Mouse (Mus musculus): ENCODE data around the gene Ugt1a8.
A peak's percentile ranks its signal among the peaks of the same experiment; 100 is the strongest.
"Not testable (repeated sequence)": the region's sequence is repeated elsewhere in the genome, so short reads cannot be mapped to it uniquely, and the experiment has no call there.

Ugt1a8 gene

DNA sequence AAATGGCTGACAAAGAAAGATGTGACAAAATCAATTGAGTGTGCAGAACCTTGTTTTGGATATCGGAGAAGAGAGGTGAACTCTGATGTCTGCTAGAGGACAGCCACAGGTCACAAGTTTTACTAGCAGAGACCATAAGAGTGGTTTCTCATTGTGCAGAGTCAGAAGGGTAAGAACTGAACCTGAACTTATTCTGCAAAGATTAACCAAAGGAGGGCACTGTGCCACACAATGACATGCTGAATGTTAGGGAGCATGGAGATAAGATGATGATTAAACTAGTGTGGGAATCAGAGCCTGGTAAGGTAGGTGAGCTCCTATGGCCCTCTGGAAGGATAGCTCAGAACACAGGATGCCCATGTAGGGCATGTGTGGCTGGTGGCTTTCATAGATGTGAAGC lies 108.1 kb downstream of the Ugt1a8 start:
- no peak for DNase-seq

DNA sequence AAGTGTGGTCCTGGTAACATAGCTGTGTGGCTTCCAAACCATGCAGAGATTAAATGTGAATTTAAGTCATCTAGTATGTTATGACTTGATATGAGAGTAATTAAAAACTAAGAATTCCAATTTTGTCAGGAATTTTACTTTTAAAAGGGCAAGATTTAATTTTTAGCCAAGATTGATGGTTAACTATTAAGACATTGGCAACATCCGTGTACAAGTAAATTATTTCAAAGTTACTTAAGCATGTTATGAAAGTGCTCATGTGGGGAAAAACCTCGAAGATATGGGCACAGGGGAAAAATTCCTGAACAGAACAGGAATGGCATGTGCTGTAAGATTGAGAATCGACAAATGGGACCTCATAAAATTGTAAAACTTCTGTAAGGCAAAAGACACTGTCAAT lies 109.8 kb downstream of the Ugt1a8 start:
- no peak for DNase-seq

- DNase-seq: peak; percentile 47 to 49
Measured at GRCm38 (mm10) chr1:88199996-88200395, 112.4 kb downstream of the Ugt1a8 start.

DNA sequence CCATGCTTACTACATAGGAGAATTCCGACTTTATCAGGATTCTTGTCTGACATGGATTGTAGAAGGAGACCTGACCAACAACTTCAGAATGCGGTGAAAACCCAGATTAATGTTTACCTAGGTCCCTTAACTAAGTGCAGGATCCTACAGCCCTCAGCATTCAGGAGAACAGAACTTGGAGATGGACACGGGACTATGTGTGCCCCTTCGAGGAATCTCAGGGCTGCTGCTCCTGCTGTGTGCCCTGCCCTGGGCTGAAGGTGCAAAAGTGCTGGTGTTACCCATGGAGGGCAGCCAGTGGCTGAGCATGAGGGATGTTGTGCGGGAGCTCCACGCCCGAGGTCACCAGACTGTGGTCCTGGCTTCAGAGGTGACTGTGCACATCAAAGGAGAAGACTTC lies 112.8 kb downstream of the Ugt1a8 start, which contains the start of gene Ugt1a2:
Ugt1a2 (plus strand) TSS at position 146 of the 400 bp plus-strand sequence.
- no peak for DNase-seq

GRCm38 (mm10) chr1:88205294-88205922 lies 117.8 kb downstream of the Ugt1a8 start, which contains the start of gene Dnajb3:
Gene Dnajb3 (minus strand): TSS chr1:88205782.
- peak; percentile 84 to 87 for DNase-seq

DNA sequence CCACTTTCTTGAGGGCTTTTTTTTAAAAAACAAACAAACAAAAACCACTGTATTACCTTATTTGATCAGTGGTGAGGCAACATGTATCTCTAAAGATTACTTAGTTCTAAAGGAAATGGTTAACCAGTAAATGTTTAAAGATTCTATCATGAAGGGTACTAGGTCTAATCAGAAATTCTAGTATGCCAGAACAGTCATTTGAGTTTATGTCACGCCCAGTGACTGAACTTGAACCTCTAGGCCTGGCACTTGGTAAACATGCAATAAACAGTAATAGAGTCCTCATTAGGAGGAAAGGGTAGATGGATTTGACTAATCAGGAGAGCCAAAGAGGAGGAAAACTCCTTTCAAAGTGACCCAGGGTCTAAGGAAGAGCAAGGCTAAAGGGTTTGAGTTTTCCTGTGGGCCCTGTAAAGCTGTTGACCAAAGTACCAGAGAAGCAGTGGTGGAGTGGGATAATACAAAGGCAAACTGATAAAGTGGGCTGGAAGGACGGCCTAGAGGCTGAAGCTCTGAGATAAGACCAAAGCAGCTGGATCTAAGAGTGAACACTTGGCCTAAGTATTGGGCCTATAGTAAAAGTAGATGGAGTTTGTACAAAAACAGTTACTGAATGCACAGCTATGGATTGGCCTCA lies 119.3 kb downstream of the Ugt1a8 start:
- no peak for DNase-seq

DNA sequence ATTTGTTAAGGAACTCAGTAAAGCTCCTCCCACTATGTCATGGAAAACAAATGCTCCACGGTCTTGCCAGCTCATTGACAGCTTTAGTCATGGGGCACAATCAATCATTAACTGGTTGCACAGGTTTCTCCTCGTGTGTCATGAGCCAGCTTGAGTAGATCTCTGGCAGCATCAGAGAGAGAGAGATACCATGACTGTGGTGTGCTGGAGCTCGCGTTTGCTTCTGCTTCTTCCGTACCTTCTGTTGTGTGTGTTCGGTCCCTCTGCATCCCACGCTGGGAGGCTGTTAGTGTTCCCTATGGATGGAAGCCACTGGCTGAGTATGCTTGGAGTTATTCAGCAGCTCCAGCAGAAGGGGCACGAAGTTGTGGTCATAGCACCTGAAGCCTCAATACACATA lies 124.2 kb downstream of the Ugt1a8 start, which contains the start of gene Ugt1a1:
Ugt1a1 (plus strand) TSS at position 148 of the 400 bp plus-strand sequence.
- no peak for DNase-seq

- no peak for DNase-seq
Measured at GRCm38 (mm10) chr1:88212341-88213045, 124.9 kb downstream of the Ugt1a8 start.

DNA sequence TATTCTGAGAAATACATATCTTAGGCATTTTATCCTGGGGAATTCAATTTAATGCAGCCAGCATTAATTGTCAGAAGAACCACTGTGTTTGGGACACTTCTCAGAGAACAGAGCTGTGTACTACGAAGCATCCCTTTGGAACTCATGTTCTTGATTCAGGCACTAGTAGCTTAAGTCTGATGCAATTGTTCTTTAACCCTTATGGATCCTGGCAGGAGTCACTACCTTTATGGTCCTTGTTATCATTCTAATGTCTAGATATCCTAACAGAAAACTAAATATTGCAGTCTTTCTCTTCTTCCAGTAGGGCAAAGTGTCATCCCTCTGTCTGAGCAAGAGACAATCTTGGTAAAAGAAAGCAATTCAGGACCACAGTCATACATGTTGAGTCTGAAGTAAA lies 125.4 kb downstream of the Ugt1a8 start:
- no peak for DNase-seq

GRCm38 (mm10) chr1:88213766-88214461 lies 126.3 kb downstream of the Ugt1a8 start:
- no peak for DNase-seq

GRCm38 (mm10) chr1:88214462-88214952 lies 126.9 kb downstream of the Ugt1a8 start:
- no peak for DNase-seq

DNA sequence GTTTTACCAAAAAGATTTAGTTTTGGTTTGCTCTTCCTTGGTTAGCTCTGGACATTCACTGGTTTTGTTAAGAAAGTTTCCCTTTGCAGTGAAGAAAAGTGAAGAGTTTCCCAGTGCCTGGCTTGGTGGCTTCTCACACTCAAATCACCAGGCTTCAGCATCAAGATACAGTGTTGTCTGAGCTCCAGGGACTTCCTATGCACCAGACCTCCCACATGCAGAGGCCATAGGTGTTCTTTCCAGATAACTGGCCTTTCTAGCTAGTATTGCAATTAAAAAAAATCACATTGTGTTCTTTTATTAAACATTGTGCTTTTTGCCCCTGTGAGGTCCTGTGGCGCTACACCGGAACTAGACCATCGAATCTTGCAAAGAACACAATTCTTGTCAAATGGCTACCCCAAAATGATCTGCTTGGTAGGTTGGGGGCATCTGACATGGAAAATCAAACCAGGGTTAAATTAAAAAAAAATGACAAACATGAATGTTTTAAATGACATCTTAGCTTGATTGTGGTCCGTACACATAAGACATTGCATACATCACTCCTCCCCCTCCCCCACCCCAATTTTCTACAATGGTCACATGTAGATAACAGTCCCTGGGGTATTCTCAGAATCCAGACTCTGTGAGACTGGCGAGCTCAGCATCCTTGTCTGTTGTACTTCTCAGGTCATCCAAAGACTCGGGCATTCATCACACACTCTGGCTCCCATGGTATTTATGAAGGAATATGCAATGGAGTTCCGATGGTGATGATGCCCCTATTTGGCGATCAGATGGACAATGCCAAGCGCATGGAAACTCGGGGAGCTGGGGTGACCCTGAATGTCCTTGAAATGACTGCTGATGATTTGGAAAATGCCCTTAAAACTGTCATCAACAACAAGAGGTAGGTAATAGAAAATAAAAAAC lies 128.1 kb downstream of the Ugt1a8 start:
- DNase-seq: no peak

- DNase-seq: no peak
Measured at GRCm38 (mm10) chr1:88216551-88216950, 128.9 kb downstream of the Ugt1a8 start.

DNA sequence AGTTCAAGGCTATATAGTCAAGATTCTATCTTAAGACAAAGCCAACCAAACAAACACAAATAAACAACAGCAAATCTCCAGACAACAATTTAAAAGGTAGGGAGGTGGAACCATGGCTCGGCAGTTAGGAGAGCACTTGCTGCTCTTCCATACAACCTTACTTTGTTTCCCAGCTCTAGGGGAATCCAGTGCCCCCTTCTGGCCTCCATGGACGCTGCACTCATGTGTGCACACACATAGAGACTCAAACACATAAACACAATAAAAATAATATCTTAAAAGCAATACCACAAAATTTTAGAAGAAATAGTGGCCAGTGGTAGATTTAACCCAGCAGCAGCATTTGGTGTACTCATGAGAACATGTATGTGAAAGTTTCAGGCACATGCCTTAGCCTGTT lies 129.5 kb downstream of the Ugt1a8 start:
- no peak for DNase-seq

- no peak for DNase-seq
Measured at GRCm38 (mm10) chr1:88217576-88217975, 130.0 kb downstream of the Ugt1a8 start.

DNA sequence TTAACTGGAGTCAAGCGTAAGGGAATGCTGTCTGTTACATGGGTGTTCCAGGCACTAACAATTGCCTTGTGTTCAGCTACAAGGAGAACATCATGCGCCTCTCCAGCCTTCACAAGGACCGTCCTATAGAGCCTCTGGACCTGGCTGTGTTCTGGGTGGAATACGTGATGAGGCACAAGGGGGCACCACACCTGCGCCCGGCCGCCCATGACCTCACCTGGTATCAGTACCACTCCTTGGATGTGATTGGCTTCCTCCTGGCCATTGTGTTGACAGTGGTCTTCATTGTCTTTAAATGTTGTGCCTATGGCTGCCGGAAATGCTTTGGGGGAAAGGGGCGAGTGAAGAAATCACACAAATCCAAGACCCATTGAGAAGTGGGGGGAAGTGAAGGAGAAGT lies 130.4 kb downstream of the Ugt1a8 start:
- no peak for DNase-seq

GRCm38 (mm10) chr1:88218591-88218990 lies 131.0 kb downstream of the Ugt1a8 start:
- no peak for DNase-seq

DNA sequence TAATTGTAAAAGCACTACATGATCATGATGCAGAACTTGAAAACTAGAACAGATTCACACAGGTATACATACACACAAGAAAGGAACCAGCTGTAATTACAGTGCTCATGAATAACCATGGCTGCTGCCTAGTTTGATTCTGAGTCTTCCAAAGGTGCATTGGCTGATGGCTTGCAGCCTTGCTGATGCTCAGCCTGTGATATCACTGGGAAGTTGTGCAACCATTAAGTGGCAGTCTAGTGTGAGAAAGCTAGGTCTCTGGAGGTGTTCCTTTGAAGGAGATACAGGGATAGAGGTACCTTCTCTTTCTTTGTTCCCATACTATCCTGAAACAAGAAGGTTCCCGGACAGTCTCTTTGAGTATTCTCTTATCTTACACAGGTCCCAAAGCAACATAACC lies 131.4 kb downstream of the Ugt1a8 start:
- DNase-seq: no peak

DNA sequence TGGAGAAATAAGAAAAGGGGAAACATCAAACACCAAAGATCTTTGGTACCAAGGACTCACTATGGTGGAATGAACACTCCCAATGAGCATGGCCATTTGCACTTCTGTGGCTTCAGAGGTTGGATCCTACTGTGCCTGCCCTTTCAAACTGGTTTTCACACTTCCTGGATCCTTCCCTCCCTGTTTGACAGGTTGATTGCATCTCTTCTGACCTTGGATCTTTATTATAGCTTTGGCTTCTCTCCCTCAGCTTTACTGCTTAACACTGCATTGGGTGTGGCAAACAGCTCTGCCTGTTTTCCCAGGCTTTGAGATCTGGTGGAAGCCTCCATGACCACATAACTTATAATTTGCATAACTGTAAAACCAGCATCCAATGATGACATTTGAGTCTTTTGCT lies 132.7 kb downstream of the Ugt1a8 start:
- DNase-seq: no peak

DNA sequence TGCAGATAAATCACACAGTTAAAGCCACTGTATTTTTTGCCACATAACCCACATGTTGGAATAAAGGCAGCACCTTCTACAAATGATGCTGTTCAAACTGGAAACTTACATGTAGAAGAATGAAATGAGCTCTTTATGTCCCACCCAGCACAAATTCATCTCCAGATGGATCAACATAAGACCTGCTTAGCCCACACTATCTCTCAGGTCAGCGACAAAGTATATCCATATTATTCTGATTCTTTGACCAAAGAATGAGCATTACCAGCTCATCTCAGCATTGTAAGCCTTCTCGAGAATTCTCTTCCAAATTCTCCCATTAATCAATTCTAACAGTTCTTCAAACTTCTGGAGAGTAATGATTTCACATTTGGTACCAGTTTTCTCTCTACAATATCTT lies 134.6 kb downstream of the Ugt1a8 start:
- no peak for DNase-seq

DNA sequence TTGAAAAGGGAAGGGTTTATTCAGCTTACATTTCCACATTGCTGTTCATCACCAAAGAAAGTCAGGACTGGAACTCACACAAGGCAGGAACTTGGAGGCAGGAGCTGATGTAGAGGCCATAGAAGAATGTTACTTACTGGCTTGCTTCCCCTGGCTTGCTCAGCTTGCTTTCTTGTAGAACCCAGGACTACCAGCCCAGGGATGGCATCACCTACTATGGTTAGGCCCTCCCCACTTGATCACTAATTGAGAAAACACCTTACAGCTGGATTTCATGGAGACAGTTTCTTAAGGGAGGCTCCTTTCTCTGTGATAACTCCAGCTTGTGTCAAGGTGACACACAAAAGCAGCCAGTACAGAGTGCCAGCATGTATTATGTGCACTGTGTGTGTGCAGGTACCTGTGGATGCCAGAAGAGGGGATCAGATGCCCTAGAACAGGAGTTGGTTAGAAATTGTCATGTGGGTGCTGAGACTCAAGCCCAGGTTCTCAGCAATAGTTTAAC lies 135.4 kb downstream of the Ugt1a8 start:
- not testable (repeated sequence) for DNase-seq

GRCm38 (mm10) chr1:88223591-88223990 lies 136.0 kb downstream of the Ugt1a8 start:
- DNase-seq: no peak
